Mouse (Mus musculus): ENCODE results near the gene Ltf.

Gene Ltf

DNA sequence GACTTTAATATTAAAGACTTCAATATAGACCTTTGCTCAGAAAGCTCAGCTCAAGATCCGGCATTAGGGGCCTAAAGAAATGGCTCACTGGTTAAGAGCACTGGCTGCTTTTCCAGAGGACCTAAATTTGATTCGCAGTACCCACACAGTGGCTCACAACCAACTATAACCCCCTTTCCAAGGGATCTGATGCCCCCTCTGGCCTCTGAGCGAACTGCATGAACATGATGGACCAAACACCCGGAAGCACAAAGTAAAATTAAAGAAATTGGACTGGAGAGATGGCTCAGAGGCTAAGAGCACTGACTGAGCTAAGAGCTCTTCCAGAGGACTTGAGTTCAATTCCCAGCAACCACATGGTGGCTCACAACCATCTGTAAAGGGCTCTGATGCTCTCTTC is 3.4 kb upstream of the Ltf start:
- in situ Hi-C loops (cut with MboI; ENCODE audit: unreplicated experiment in 2 of 2), result no loop called here

DNA sequence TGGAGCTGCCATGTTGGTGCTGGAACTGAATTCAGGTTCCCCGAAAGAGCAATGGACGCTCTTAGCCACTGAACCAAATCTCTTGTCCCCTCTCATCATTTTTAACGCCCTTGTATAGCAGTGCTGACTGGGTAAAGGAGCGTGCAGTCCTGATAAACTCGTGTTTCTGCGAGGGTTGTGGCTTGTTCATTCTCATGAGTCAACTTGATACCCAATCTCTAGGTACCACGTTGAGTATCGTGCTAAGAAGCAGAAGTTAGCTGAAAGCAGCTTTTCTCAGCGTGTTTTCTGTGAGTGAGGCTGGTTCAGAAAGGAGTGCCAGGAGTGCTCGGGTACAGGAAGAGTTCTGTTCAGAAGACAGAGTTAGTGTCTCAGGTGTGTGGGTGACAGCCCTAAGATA is 7.7 kb downstream of the Ltf start:
- in situ Hi-C loops (cut with MboI; ENCODE audit: unreplicated experiment in 2 of 2), result no loop called here

DNA sequence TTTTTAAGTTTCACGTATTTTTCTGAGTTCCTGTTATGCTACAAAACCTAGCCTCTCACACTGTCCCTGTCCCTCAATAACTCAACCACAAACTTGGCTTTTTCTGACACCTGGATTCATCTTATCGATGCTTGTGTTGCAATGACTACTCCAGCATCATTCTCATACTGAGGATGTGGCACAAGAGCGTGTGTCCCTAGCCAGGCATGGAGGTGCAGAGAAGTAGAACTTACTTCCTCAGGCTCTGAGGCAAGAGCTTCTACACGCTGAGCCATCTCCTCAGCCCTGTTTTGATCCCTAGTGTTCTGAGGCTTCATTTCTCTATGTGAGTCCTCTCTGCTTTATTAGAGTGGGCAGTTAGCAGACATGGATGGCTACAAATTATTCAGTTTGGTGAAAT is 14.6 kb downstream of the Ltf start:
- in situ Hi-C loops (cut with MboI; ENCODE audit: unreplicated experiment in 2 of 2), result no loop called here

DNA sequence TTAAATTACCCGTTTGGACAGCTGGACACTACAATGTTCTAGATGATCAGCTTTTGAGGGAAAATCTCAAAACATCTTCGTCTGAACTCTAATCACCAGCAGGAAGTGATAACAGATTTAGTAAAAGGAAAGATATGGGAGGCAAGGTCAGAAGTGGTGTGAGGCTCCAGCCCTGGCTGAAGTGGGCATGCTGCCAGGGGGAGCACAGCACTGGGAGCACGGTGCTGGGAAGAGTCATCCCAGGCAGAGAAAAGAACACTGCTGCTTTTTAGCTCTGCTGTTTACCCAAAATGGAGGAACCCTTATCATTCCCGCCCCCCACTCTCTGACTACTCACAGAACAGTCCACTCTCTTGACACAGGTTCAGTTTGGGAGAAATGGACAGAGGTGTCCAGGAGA is 20.9 kb downstream of the Ltf start:
- in situ Hi-C loops (cut with MboI; ENCODE audit: unreplicated experiment in 2 of 2), result no loop called here

DNA sequence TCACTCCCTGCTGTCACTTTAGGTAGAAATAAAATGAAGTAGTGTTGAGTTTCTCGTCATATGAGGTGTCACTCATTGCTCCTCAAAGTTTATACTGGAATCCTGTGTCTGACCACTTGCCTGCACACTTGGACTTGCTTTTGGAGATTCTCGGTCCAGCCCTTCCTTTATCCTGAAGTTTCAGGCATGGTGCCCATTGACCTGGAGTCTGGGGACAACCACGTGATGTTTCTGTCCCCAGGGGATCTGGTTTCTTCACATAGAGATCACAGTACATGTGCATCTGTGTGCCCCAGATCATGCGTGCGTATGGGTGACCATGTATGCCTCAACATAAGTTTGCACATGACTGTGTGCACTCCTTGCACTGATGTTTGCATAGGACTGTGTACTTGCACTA is 23.2 kb downstream of the Ltf start:
- in situ Hi-C loops (cut with MboI; ENCODE audit: unreplicated experiment in 2 of 2), result no loop called here

DNA sequence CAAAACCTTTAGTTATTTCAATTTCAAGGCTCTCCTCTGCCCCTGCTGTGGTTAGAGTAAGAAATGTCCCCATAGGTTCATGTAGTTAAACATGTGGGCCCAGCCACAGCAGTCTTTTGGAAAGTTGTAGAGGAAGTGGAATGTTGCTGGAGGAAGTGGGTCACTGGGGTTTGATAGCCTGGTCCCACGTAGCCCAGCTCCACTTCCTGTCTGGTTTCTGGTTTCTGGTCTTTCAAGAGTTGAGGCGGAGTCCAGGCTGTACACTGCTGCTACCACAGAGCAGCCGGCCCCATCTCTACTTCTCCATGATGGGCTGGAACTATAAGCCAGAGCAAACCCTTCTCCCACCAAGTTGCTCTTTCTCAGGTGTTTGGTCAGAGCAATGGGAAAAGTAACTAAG is 27.2 kb downstream of the Ltf start:
- in situ Hi-C loops (cut with MboI; ENCODE audit: unreplicated experiment in 2 of 2), result no loop called here

DNA sequence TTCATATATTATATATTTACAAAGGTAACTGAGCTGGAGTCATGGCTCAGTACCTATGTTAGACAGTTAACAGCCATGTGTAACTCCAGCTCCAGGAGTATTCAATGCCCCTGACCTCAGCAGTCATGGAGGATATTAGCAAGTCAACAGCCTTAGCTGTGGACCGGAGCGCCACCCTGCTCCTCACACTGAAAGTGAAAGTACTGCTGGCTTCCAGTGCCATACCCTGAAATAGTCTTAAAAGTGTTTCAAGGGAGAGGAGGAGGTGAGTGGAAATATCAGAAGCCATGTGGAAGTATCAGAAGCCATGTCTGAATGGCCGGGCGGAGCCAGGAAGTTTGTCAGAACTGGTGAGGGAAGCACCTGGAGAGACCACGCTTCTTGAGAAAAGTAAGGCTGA is 28.2 kb downstream of the Ltf start:
- in situ Hi-C loops (cut with MboI; ENCODE audit: unreplicated experiment in 2 of 2), result no loop called here

DNA sequence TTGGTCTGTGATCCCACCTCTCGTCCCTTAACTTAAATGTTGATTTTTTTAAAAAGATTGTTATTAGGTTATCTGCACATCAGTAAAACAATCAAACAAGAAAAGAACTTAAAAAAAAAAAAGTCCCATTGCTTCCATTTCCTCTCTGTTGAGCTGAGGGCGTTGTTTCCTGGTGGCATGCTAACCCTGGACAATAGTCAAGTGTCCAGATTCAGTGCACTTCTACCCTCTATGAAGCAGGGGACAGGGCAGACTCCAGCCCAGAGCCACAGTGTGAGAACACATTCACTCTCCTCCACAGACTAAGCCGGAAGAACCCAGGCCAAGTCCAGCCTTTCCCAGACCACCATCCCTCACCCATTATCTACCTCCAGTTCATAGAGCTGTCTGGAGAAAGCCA is 29.4 kb downstream of the Ltf start:
- in situ Hi-C loops (cut with MboI; ENCODE audit: unreplicated experiment in 2 of 2), result no loop called here

DNA sequence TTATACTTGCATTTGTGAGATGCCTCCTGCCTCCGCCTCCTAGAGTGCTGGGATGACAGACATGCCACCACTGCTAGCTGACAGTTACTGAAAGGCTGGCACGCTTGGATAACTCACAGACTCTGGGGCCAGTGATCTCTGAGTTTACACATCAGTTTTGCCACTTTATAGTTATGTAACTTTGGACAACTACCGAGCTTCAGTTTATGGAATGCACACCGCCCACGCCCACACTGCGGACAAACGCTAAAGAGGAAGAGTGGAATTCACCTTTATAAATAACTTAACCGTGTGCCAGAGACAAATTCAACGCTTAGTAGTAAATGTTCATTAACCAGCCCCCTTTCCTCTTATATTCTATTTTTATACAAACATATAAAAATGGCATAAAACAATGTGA is 35.9 kb downstream of the Ltf start:
- in situ Hi-C loops (cut with MboI; ENCODE audit: unreplicated experiment in 2 of 2), result no loop called here

DNA sequence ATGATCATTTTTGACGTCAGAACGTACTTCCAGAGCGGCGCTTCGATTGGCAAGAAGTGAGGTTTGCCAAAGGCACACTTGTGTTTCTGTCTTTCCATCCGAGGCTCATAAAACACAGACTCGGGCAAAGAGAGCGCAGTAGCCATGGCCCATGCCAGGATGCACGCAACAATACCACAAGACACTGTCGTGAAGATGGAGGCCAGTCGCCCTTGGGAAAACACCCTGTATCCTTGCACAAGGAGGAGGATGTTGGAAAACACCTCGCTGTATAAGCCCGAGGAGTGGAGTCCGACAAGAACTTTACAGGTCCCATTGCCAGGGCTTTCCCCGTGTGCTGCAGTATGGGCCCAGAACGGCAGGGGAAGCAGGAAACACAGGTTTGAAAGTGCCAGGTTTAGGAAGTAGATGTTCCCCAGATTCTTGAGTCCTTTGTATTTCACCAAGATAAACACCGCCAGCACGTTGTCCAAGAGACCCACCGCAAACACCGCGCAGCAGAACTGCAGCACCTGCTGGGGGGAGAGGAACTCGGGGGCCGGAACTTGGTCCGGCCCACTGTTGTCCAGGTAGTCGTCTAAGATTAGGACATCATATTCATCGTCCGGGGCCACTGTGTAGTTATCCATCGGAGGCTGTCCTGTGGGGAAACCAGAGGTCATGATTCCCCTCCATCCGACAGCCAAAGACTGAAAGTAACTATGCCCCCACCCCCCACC is 36.9 kb downstream of the Ltf start:
- in situ Hi-C loops (cut with MboI; ENCODE audit: unreplicated experiment in 2 of 2), result no loop called here

DNA sequence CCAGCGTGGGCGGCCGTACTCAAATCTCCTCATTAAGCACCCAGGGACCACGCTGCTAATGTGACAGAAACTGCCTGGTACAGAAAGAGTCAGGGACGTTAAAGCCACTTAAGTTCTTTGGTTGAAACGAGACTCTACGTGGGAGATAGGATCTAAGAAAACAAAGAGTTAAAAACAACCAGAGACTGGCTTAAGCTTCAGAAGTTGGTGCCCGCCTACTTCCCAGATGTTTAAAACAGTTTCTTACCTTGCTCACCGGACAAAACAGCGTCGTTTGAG is 37.4 kb downstream of the Ltf start:
- in situ Hi-C loops (cut with MboI; ENCODE audit: unreplicated experiment in 2 of 2), result no loop called here

DNA sequence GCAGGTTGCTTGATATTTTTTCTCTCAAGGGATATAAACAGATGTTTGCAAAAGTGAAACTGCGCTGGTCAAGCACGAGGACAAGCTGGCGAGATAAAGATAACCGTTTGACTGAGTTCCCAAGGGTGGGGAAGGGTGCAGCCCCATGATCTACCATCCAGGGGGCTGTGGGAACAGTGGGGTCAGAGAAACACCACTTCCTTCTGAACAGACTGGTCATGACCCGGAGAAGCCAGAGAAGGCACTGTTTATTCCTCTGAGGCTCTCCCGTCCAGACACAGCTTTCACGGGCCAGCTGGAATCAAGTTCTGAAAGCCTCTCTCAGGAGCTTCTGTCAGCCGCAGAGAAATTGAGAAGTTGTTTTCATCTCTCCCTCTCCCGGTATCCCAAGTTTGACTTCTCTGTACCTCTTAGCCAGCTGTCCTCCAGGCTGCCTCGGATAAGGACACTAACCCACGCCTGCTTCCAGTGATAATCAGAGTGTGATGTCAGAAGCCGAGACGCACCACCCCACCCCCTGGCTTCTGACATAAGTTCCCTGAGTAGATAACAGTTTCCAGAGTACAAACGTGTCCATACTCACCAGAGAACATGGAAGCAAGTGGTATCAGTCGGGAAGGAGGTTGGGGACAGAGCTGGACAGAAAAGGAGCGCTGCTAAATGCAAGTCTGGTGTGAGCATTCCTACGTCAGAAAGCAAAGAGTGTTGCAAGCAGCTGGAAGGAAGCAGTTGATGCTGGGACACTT is 37.9 kb downstream of the Ltf start, which contains the start of gene Ccrl2:
Ccrl2 (minus strand) TSS at position 722 of the 746 bp plus-strand sequence.
- in situ Hi-C loops (cut with MboI; ENCODE audit: unreplicated experiment in 2 of 2), result no loop called here

DNA sequence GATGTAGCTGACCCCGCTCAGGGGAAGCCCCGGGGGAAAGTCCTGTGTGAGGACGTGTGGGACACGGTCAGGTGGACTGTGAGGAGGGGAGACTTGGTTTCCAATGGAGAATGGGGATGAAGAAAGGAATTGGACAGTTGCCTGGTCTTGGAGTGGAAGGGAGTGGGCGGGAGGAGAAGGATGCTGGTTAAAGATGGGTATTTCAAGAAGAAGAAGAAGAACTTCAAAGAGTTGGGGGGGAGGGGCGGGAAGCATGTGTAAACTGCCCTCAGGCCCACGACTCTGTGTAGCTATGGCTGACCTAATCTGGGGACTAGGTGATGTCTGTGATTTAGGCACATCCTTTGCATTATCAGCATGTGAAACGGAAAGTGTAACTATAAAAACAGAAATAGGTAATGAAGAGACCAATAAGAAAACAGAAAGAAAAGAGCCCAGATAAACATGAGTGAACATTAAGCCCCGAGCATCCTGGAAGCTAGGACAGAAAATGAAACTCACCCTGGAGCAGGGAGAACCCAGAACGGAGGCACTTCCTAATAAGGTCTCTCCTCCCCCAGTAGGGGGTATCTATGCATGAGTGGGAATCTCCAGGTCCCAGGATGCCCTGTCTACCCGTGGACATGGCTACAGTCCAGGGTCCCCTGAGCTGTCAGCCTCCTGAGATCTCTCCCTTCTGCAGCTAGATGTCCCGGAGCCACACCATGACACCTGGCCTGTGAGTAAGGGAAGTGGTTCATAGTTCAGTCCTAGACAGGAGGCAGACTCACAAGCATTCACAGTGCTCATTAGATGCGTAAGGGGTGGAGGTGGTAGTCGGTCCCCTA is 38.7 kb downstream of the Ltf start:
- in situ Hi-C loops (cut with MboI; ENCODE audit: unreplicated experiment in 2 of 2), result no loop called here

DNA sequence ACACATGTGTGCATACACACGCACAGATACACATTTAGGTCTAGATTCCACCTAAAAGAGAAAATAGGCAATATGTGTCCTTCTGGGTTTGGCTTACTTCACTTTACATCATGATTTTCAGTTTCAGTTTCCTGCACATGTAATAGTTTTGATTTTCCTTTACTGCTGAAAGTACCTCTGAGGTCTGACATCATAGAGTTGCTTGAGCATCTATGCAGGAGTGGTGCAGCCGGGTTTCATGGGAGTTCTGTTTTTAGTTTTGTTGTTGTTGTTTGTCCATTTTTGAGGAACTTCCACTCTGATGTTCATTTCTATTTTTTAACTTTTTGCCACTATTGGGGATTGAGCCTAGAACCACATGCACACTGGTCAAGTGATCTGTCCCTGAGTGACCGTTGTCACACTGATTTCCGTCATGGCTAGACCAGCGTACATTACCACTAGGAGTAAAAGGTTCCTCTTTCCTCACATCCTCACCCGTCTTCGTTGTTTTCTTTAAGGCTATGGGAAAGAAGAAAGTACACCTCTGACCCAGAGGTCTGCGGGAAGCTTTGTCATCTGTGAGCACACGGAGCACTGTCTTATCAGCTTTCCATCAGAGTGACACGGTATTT is 40.0 kb downstream of the Ltf start:
- in situ Hi-C loops (cut with MboI; ENCODE audit: unreplicated experiment in 2 of 2), result no loop called here

DNA sequence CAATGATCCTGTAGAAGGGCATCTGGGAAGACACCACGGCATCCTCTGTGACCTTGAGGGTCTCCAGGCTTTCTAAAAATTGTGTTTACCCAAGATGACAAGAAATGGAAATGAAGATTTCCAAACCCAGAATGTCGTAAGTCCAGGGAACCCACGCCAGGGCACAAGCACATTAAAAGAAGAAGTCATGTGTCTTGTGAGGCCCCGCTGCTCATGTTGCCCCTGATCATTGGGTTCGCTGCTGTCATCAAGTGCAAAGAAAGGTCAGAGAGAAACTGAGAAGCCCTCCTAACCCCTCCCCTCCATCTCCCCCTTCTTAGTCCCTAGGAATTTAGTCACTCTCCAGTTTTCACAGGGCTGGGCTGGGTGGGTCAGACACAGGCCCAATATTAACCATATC is 43.8 kb downstream of the Ltf start:
- in situ Hi-C loops (cut with MboI; ENCODE audit: unreplicated experiment in 2 of 2), result no loop called here

DNA sequence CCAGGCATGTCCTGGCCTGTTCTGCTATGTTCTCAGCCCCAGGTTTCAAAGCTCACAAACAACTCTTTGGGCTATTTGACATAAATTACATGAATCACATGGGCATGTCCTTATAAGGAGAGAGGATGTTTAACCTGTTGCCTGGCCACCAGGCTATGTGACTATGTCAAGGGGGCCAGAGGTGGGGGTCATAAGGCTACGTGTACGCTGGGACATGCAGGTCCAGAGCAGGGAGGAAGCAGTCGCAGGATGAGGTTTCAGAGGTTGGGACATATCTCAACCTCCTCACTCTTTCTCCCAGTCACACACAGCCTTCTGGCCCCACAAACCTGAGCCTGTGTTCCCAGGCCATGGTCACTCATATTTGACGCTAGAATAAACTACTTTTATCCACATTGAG is 48.0 kb downstream of the Ltf start:
- in situ Hi-C loops (cut with MboI; ENCODE audit: unreplicated experiment in 2 of 2), result no loop called here

DNA sequence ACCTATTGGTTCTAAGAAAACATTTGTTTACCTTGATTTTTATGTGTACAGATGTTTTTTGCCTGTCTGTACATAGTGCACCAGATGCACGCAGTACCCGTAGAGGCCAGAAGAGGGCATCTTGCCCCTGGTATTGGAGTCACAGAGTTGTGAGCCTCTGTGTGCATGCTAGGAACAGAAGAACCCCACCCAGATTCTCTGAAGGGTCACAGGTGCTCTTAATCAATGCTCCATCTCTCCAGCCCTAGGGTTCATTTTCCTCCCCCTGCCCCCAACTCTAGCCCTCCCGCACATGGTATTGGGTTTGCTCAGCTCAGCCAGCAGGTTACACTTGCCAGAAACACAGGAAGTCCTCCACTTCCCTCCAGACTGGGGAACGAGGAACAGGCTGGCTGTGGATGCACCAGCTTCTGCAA is 51.5 kb downstream of the Ltf start:
- in situ Hi-C loops (cut with MboI; ENCODE audit: unreplicated experiment in 2 of 2), result loop anchor here (5.0 to 10.0 kb wide), 3 partner anchors 68 to 146 kb away; no protein-coding TSS in a partner anchor

DNA sequence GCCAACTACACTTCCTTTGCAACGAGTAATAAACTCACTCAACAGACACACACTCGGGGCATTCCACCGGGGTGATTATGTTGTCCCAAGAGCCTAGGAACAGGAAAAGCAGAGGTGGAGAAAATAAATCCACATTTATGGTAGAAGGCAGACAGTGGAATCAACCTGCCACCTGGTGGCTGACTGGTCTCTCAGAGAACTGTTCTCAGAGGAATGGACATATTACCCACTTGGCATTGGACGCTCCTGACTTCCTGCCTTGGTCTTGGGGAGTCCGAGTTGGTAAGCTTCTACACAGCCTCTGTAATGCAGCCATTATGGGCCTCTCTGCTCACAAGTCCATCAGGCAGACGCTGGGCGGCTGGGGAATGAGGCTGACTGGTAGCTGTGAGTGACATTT is 53.1 kb downstream of the Ltf start:
- in situ Hi-C loops (cut with MboI; ENCODE audit: unreplicated experiment in 2 of 2), result loop anchor here (5.0 to 10.0 kb wide), 3 partner anchors 70 to 147 kb away; no protein-coding TSS in a partner anchor

DNA sequence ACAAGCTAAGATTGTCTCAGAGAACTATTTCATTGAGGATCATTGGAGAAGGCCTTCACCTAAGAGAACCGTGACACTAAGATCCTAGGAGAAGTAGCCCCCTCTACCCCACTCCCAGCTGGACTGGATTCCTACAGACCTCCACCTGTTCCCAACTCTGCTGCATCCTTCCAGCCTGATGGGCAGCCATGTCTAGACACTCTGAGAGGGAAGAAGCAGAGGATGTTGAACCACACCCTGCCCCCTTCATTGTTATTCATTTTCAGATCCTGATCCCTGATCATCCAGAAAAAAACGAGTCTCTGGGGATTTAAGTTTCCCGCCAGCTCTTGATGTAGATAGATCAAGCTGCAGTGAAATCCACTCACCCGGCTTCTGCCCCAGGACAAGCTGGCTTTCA is 53.9 kb downstream of the Ltf start:
- in situ Hi-C loops (cut with MboI; ENCODE audit: unreplicated experiment in 2 of 2), result loop anchor here (5.0 to 10.0 kb wide), 3 partner anchors 71 to 148 kb away; no protein-coding TSS in a partner anchor

DNA sequence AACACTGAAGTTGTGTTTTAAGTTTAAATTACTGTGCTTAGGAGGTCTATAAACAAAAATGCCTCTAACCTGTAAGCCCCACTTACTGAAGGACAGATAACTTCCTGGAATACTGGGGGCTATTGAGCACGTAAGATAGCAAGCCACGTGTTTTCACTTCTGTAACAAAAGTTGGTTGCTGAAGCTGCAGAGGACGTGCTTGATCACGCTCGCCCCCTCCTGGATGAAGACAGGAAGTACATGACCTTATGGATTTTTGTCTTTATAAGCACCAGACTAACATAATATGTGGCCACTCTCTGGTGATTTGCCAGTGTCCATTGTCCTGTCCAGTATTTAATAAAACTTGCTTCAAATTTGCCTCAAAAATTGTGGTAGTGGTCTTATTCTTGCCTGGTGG is 58.7 kb downstream of the Ltf start:
- in situ Hi-C loops (cut with MboI; ENCODE audit: unreplicated experiment in 2 of 2), result loop anchor here in 1 of 2 experiments (10.0 kb wide), 1 partner anchor 153 kb away; no protein-coding TSS in a partner anchor

DNA sequence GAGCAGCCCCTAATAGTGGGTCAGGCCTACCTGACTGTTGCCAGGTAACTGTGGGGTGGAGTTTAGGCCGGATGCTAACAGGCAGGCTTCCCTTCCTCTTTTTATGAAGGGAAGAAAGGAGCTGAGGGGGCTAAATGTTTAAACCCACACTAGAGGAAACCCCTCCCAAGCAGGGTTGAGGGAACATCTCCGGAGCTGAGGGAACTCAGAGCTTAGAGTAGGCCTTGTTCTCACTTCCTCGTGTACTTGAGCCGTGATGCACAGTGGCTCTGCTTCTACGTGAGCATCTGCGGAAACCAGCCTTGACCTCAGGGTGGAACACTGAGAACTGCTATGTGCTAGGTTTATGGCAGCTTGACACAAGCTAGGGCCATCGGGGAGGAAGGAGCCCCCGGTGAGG is 61.7 kb downstream of the Ltf start:
- in situ Hi-C loops (cut with MboI; ENCODE audit: unreplicated experiment in 2 of 2), result no loop called here
